Mouse (Mus musculus) heart, embryonic 11.5 days (tissue): Measurements from ENCODE around the gene Gm28891. TPM values are rescaled to one million over a fixed set of nuclear protein-coding genes. Genes with fewer than 3 reads are reported as not detected.
"Not testable (repeated sequence)": the region's sequence is repeated elsewhere in the genome, so short reads cannot be mapped to it uniquely, and the experiment has no call there.

ENCODE experiments used
- ATAC-seq: fragments of 200-750 bp; cut with Nextera tagmentation; replicated peaks from 2 replicates; pipeline ENCODE4 v1.8.0; 2017; ENCODE audit warnings: moderate library complexity; ENCODE audit not compliant: insufficient number of reproducible peaks, low FRiP score, low TSS enrichment
- H3K27ac ChIP-seq: fragments of 300-500 bp; sonication (generic); 2 replicates; pipeline ENCODE4 v1.5.1; 2014; ENCODE audit warnings: mild to moderate bottlenecking, low read depth, low read length
- H3K27me3 ChIP-seq: fragments of 300-500 bp; sonication (generic); 2 replicates; pipeline ENCODE4 v1.6.1; 2014; ENCODE audit warnings: mild to moderate bottlenecking, low read length, mixed read lengths; ENCODE audit not compliant: control insufficient read depth, insufficient read depth
- H3K36me3 ChIP-seq: fragments of 300-500 bp; sonication (generic); 2 replicates; pipeline ENCODE4 v1.6.1; 2014; ENCODE audit warnings: mild to moderate bottlenecking, low read length, moderate library complexity, mixed read lengths; ENCODE audit not compliant: control insufficient read depth, insufficient read depth
- H3K4me1 ChIP-seq: fragments of 300-500 bp; sonication (generic); 2 replicates; pipeline ENCODE4 v1.6.1; 2014; ENCODE audit warnings: low read length; ENCODE audit not compliant: control insufficient read depth, insufficient read depth
- H3K4me2 ChIP-seq: fragments of 300-500 bp; sonication (generic); 2 replicates; pipeline ENCODE4 v1.6.1; 2014; ENCODE audit warnings: mild to moderate bottlenecking, moderate library complexity
- H3K4me3 ChIP-seq: fragments of 300-500 bp; sonication (generic); 2 replicates; pipeline ENCODE4 v1.5.1; 2014; ENCODE audit warnings: low read depth, low read length
- H3K9ac ChIP-seq: fragments of 300-500 bp; sonication (generic); 2 replicates; pipeline ENCODE4 v1.6.1; 2014; ENCODE audit warnings: mild to moderate bottlenecking, low read depth, low read length, moderate library complexity
- H3K9me3 ChIP-seq: fragments of 300-500 bp; sonication (generic); replicated peaks from 2 replicates; pipeline ENCODE4 v1.6.1; 2016; ENCODE audit warnings: low read length; ENCODE audit not compliant: control insufficient read depth
- WGBS: fragments of 180-500 bp; shearing (Covaris S2); extraction: QIAGEN DNeasy Blood & Tissue Kit; methylation state at CpG from one replicate; pipeline ENCODE4 v1.1.7; 2014; ENCODE audit not compliant: insufficient replicate concordance; 5-methylcytosine and 5-hydroxymethylcytosine counted together
- polyA plus RNA-seq: library from polyadenylated mRNA; unstranded; fragments of >200 nt; fragmentation: Nextera tagmentation; extraction: Ambion mirVana; gene quantifications from 2 replicates; pipeline ENCODE4 v1.2.1, GENCODE M21; 2014

Gm28891 gene
- polyA plus RNA-seq = not detected in 2 replicates

GRCm38 (mm10) chrY:60240902-60241301 lies at the start of gene Gm28891:
Gene Gm28891 (plus strand): TSS chrY:60241202.
- H3K9me3 ChIP-seq, H3K4me1 ChIP-seq, H3K4me3 ChIP-seq, H3K36me3 ChIP-seq, ATAC-seq, H3K9ac ChIP-seq, H3K4me2 ChIP-seq, H3K27ac ChIP-seq, H3K27me3 ChIP-seq: not testable (repeated sequence)
- no CpG with 5 or more reads among the region's 8 CpGs for WGBS
